Mouse (Mus musculus) large intestine, adult 2 months (tissue): ENCODE data around the gene Olfr716. TPM values are rescaled to one million over a fixed set of nuclear protein-coding genes. Genes with fewer than 3 reads are reported as not detected.
"Not testable (repeated sequence)": the region's sequence is repeated elsewhere in the genome, so short reads cannot be mapped to it uniquely, and the experiment has no call there.

Experiments used
- DNase-seq: peaks from one replicate; pipeline ENCODE4 v3.0.0-alpha.2; 2012; ENCODE audit warnings: low read depth, low spot score
- WGBS: fragments of 180-500 bp; shearing (Covaris S2); methylation state at CpG from one replicate; pipeline ENCODE4 v1.1.7; 2018; 5-methylcytosine and 5-hydroxymethylcytosine counted together
- polyA plus RNA-seq: library from polyadenylated mRNA; depleted of rRNA; stranded (reverse); fragments of >200 nt; gene quantifications from 2 replicates; pipeline ENCODE4 v1.2.3, GENCODE M21; 2012; rRNA removed

Olfr716 gene
- polyA plus RNA-seq: not detected in 2 replicates

GRCm38 (mm10) chr7:107138027-107138426, at the start of gene Olfr716:
TSS of gene Olfr716 (plus strand) at chr7:107138327.
- DNase-seq: not testable (repeated sequence)
- WGBS: 54% methylated on average over 2 of the region's 2 CpGs

- WGBS: 33% methylated on average over 1 of the region's 1 CpGs
- no peak for DNase-seq
These were observed 45.2 kb upstream of the Olfr716 start, which contains the start of gene Olfr17 for GRCm38 (mm10) chr7:107092920-107093319. TSS of gene Olfr17 (plus strand) at chr7:107093220.

DNA sequence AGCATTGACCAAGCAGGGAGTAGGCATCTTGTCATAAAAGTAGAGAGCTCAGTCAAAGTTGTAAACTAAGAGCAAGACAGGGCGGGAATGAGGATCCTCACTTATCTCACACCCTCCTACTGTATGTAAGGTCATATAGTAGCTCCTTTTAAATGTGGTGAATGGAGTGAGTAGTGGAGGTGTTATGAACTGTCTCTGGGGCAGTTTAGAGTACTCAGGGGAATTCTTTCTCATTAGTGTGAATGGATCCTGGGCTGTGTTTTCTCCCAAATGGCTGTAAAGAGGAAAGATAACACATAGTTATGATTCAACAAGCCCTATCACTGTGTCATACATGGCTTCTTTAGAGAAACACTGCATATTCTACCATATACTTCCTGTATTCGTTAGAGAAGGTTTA, 27.9 kb upstream of the Olfr716 start, which contains the start of gene Olfr715b:
Olfr715b (minus strand) TSS at position 101 of the 400 bp plus-strand sequence.
- not testable (repeated sequence) for DNase-seq
- WGBS: 66% methylated on average over 2 of the region's 2 CpGs

DNA sequence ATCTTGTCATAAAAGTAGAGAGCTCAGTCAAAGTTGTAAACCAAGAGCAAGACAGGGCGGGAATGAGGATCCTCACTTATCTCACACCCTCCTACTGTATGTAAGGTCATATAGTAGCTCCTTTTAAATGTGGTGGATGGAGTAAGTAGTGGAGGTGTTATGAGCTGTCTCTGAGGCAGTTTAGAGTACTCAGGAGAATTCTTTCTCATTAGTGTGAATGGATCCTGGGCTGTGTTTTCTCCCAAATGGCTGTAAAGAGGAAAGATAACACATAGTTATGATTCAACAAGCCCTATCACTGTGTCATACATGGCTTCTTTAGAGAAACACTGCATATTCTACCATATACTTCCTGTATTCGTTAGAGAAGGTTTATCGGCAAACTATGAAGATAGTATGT, 7.1 kb upstream of the Olfr716 start, which contains the start of gene Olfr715:
Olfr715 (minus strand) TSS at position 101 of the 400 bp plus-strand sequence.
- 69% methylated on average over 3 of the region's 3 CpGs for WGBS
- not testable (repeated sequence) for DNase-seq

- DNase-seq: no peak
- WGBS: 78% methylated on average over 10 of the region's 10 CpGs
These were observed 28.6 kb downstream of the Olfr716 start, which contains the start of gene Nlrp14 for GRCm38 (mm10) chr7:107166690-107167089. TSS of gene Nlrp14 (plus strand) at chr7:107166990.

DNA sequence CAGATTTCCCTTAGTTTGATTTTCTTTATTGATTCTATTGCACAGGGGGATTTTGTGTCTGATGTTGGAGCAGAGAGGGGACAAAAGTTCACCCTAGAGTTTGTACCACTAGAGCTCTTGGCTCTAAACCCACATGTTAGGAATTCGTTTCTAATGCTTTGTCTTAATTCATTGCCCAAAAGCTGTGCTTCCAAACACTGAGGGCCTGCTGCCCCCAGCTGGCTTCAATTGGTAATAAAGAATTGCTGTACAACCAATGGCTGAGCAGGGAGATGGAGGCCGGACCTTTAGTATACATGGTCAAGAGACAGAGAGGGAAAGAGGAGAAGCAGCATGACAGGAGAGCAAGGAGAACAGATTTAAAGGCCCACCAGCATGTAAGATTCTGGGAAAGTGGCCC, 42.3 kb downstream of the Olfr716 start:
- no peak for DNase-seq
- 31% methylated on average over 2 of the region's 2 CpGs for WGBS

Other genes starting within 250 kb of the Olfr716 start
- not detected in 2 replicates for gene Olfr707, start 237.1 kb upstream of the Olfr716 start, polyA plus RNA-seq
- 0.45 and 0.59 TPM in 2 replicates for gene Olfr1532-ps1, start 230.3 kb upstream of the Olfr716 start, polyA plus RNA-seq
- not detected in 2 replicates for gene Olfr709-ps1, start 206.1 kb upstream of the Olfr716 start, polyA plus RNA-seq
- not detected in 2 replicates for gene Olfr710, start 190.0 kb upstream of the Olfr716 start, polyA plus RNA-seq
- gene Olfr6, start 174.4 kb upstream of the Olfr716 start, polyA plus RNA-seq: not detected in 2 replicates
- not detected in 2 replicates for gene Olfr711, start 162.9 kb upstream of the Olfr716 start, polyA plus RNA-seq
- not detected in 2 replicates for gene Olfr2, start 132.3 kb upstream of the Olfr716 start, polyA plus RNA-seq
- gene Olfr713, start 107.2 kb upstream of the Olfr716 start, polyA plus RNA-seq: 0.05 and 0.11 TPM in 2 replicates
- not detected in 2 replicates for gene Olfr714, start 67.3 kb upstream of the Olfr716 start, polyA plus RNA-seq
- not detected in 2 replicates for gene Olfr17, start 45.1 kb upstream of the Olfr716 start, polyA plus RNA-seq
- not detected in 2 replicates for gene Olfr715b, start 28.0 kb upstream of the Olfr716 start, polyA plus RNA-seq
- gene Olfr715, start 7.2 kb upstream of the Olfr716 start, polyA plus RNA-seq: not detected in 2 replicates
- not detected in 2 replicates for gene Nlrp14, start 28.7 kb downstream of the Olfr716 start, polyA plus RNA-seq
- not detected in 2 replicates for gene Rbmxl2, start 71.1 kb downstream of the Olfr716 start, polyA plus RNA-seq
- gene Syt9, start 232.4 kb downstream of the Olfr716 start, polyA plus RNA-seq: 0.78 TPM in 2 replicates